Mouse (Mus musculus) left cerebral cortex, adult 8-10 months (tissue): ENCODE measurements around the gene Ugt8a. TPM values are rescaled to one million over a fixed set of nuclear protein-coding genes. Genes with fewer than 3 reads are reported as not detected.

Source experiments
- DNase-seq, 2 experiments: peaks; one replicate each; pipeline ENCODE4 v3.0.0; 2022; ENCODE audit warnings: low spot score in 2 of 2
- total RNA-seq, 4 experiments: library from RNA; stranded (reverse); gene quantifications; 2 replicates each; pipeline ENCODE4 v1.2.4; 2022

Gene Ugt8a
- total RNA-seq, 4 experiments from 2014 or later, result 28.5 to 35.9 (median 32.1) TPM

DNA sequence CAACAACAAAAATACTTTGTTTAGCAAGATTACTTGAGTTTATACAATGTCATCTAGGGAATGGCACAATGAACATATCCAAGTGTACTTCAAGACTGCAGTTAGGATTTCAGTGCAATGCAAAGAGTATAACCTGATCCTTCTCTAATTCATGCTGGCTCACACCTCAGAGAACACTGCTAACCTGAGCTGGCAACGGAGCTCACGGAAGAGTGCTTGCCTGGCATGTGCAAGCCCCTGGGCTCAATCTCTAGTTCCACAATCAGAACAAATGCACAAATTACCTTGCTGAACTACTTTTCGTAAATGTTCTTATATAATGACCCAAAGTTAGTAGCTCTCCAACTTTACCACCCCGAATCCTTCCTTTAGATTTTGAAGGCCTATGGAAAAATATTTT, 68.5 kb downstream of the Ugt8a start:
- no peak for DNase-seq

DNA sequence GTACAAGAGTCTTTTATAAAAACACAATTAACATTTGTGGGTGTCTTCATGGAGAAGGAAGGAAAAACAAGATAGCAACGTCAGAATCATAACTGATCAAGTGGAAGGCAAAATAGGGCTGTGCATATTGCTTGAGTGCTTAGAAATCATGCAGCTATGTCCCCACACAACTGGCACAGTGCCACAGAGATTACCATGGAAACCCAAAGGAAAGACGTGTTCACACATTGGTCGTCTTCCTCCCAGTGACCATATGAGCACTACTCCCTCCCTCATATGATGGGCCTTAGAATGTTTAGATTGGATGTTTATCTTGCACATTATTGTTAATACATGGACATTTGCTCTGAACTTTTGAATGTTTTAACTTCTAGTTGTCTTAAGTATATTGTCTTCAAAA, 76.8 kb downstream of the Ugt8a start:
- no peak for DNase-seq

DNA sequence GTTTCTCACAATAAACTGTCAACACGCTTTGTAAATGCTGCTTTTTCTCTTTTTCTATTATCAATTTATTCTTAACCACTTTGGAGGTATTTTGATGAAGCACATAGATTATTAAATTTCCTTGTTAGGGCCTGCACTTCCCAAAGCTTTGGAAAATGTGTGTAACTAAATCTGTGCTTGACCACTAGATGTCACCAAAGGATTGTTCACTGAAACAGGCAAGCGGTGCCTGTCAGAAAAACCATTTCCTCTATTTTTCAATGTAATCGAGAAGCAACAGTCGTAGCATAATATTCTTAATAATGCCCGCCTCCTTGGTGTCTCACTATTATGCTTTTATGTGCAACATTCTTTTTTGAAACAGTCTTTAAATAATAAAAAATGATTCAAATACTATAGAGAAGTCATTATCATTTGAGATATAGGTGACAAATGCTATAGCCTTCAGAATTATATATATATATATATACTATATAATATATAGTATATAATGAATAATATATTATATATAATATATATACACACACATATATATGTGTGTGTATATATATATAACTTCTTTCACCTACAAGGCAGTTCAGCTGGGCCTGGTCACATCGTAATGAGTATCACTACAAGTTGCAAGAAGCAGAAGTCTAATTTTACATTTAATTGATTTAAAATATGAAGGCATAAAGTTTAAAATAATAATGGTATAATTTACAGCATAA, 89.1 kb downstream of the Ugt8a start:
- no peak for DNase-seq

DNA sequence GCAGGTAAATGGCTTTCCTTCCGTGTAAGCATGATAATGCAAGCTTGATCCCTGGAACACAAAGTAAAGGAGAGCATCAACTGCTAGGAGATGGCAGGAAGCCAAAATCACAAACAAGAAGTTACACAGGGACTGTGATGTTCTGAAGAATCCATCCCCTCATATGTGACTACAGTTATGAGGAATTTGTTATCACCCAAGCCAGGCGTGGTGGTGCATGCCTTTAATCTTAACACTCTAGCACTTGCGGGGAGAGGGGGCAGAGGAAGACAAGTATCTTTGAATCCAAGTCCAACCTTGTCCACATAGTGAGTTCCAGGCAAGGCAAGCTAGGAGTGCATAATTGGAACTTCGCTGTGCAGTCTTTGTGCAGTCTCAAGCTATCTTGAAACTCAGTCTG, 110.4 kb downstream of the Ugt8a start:
- DNase-seq, result no peak

DNA sequence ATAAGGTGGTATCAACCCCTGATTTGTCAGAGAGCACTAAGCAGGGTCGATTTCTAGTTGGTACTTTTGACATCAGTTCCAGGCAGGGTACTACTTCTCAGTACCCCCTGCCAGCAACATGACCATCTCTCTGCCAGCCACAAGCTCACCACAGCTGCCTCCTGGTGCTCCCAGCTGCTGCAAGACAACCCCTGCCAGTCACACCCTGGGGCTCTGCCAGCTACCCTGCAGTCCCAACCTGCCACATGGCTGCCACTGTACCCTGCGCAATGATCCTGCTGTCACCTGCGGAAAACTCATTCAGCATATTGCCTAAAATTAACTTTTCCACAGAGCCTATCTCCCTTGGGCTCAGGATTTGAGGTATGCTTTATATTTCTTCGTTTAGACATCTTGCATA, 111.2 kb downstream of the Ugt8a start:
- DNase-seq, result no peak

DNA sequence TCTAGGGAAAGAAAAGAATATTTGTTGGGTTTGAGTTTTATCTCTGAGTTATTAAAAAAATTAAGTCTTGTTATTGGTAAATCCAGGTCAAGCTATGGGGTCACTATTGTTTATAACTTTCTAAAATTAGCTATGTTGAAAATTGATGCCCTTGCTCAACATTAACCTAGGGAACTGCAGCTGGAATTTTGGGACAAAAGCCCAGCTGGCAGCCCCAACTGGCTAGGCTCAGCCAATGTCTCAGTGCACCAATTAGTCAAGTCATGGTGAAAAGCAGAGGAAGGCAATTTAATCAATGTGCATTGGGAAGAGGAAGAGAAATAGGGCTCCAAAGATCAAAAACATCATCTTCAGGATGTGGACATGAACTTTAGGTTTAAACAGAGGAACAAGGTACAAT, 118.7 kb downstream of the Ugt8a start:
- DNase-seq, result no peak
